Mouse (Mus musculus) stomach, embryonic 14.5 days (tissue): ENCODE results near the gene Cox5a. TPM values are rescaled to one million over a fixed set of nuclear protein-coding genes. Genes with fewer than 3 reads are reported as not detected.

ENCODE experiments used
- ATAC-seq: fragments of 200-750 bp; cut with Nextera tagmentation; 2 replicates; pipeline ENCODE4 v1.8.0; 2017; ENCODE audit warnings: low read depth, moderate TSS enrichment; ENCODE audit not compliant: insufficient number of reproducible peaks, insufficient read depth, low FRiP score
- H3K27ac ChIP-seq: fragments of 300-500 bp; sonication (generic); 2 replicates; pipeline ENCODE4 v1.5.1; 2014; ENCODE audit warnings: mild to moderate bottlenecking, low read length, moderate library complexity, mixed read lengths
- H3K27me3 ChIP-seq: fragments of 300-500 bp; sonication (generic); 2 replicates; pipeline ENCODE4 v1.6.1; 2014; ENCODE audit warnings: low read length, control low read depth, mixed read lengths; ENCODE audit not compliant: control insufficient read depth, insufficient read depth
- H3K36me3 ChIP-seq: fragments of 300-500 bp; sonication (generic); 2 replicates; pipeline ENCODE4 v1.6.1; 2014; ENCODE audit warnings: mild to moderate bottlenecking, control low read depth, low read length, moderate library complexity, mixed read lengths; ENCODE audit not compliant: control insufficient read depth, insufficient read depth
- H3K4me1 ChIP-seq: fragments of 300-500 bp; sonication (generic); 2 replicates; pipeline ENCODE4 v1.6.1; 2014; ENCODE audit warnings: low read length, control low read depth, mixed read lengths; ENCODE audit not compliant: control insufficient read depth, insufficient read depth
- H3K4me2 ChIP-seq: fragments of 300-500 bp; sonication (generic); replicated peaks from 2 replicates; pipeline ENCODE4 v1.6.1; 2014; ENCODE audit warnings: low read depth, low read length, control low read depth
- H3K4me3 ChIP-seq: fragments of 300-500 bp; sonication (generic); 2 replicates; pipeline ENCODE4 v1.5.1; 2014; ENCODE audit warnings: low read depth, low read length, control low read depth
- H3K9ac ChIP-seq: fragments of 300-500 bp; sonication (generic); replicated peaks from 2 replicates; pipeline ENCODE4 v1.6.1; 2014; ENCODE audit warnings: low read depth, mild to moderate bottlenecking, control low read depth, low read length, moderate library complexity, mixed read lengths
- H3K9me3 ChIP-seq: fragments of 300-500 bp; sonication (generic); 2 replicates; pipeline ENCODE4 v1.6.1; 2016; ENCODE audit warnings: low read depth, low read length, control low read depth; ENCODE audit not compliant: control insufficient read depth
- WGBS: fragments of 180-500 bp; shearing (Covaris S2); extraction: QIAGEN DNeasy Blood & Tissue Kit; methylation state at CpG from one replicate; pipeline ENCODE4 v1.1.7; 2014; 5-methylcytosine and 5-hydroxymethylcytosine counted together
- polyA plus RNA-seq: library from polyadenylated mRNA; unstranded; fragments of >200 nt; fragmentation: Nextera tagmentation; extraction: Ambion mirVana; gene quantifications from 2 replicates; pipeline ENCODE4 v1.2.1, GENCODE M21; 2014

The Cox5a gene
- polyA plus RNA-seq, 1 experiment from 2014 or later, result 525 TPM

- ATAC-seq, result no peak
- WGBS, result 86% methylated on average over 5 of the region's 5 CpGs
- Histone ChIP-seq H3K4me3 (no peak overlapping the region), H3K4me1 (peaks cover 9% of the 10 kb centered on the region; the same call in 1 of the 2 replicates), H3K27me3 (no peaks in the 10 kb centered on the region), H3K36me3 (peaks cover 37% of the 10 kb centered on the region), H3K4me2 (no peak overlapping the region), H3K9me3 (no peaks in the 10 kb centered on the region), H3K27ac (no peak overlapping the region), H3K9ac (no peak overlapping the region)
These were observed 15.3 kb downstream of the Cox5a start for GRCm38 (mm10) chr9:57536362-57536761.

- ATAC-seq, result peak; percentile 90
- H3K27me3 ChIP-seq, result no peaks in the 10 kb centered on the region
- peaks cover 31% of the 10 kb centered on the region for H3K36me3 ChIP-seq
- H3K9me3 ChIP-seq, result no peaks in the 10 kb centered on the region
- 2% methylated on average over 45 of the region's 45 CpGs for WGBS
- H3K4me2 ChIP-seq, result peak within 1 kb of the TSS; percentile 59
- H3K9ac ChIP-seq, result peak within 1 kb of the TSS; percentile 87
- peak within 1 kb of the TSS; percentile 91 for H3K4me3 ChIP-seq
- H3K27ac ChIP-seq, result peak within 1 kb of the TSS; percentile 81
- H3K4me1 ChIP-seq, result peaks cover 9% of the 10 kb centered on the region; the same call in 1 of the 2 replicates
These were observed 16.1 kb downstream of the Cox5a start, which contains the start of gene Fam219b for GRCm38 (mm10) chr9:57537044-57537727. Fam219b (plus strand) TSS chr9:57537528.

GRCm38 (mm10) chr9:57537728-57538181, 16.7 kb downstream of the Cox5a start:
- Histone ChIP-seq H3K9ac (peak overlapping the region; percentile 87), H3K4me3 (peak overlapping the region; percentile 91), H3K4me2 (peak overlapping the region; percentile 59), H3K9me3 (no peaks in the 10 kb centered on the region), H3K36me3 (peaks cover 36% of the 10 kb centered on the region), H3K27ac (peak overlapping the region; percentile 81), H3K4me1 (peaks cover 9% of the 10 kb centered on the region; the same call in 1 of the 2 replicates), H3K27me3 (no peaks in the 10 kb centered on the region)
- ATAC-seq, result peak; percentile 69
- 0% methylated on average over 24 of the region's 24 CpGs for WGBS

GRCm38 (mm10) chr9:57539550-57539949, 18.5 kb downstream of the Cox5a start:
- no peak for ATAC-seq
- Histone ChIP-seq H3K9me3 (no peaks in the 10 kb centered on the region), H3K27ac (no peak overlapping the region), H3K4me2 (no peak overlapping the region), H3K4me1 (peaks cover 9% of the 10 kb centered on the region; the same call in 1 of the 2 replicates), H3K36me3 (peaks cover 42% of the 10 kb centered on the region), H3K27me3 (no peaks in the 10 kb centered on the region), H3K4me3 (no peak overlapping the region), H3K9ac (no peak overlapping the region)
- 89% methylated on average over 2 of the region's 2 CpGs for WGBS

- ATAC-seq, result no peak
- Histone ChIP-seq H3K9me3 (no peaks in the 10 kb centered on the region), H3K4me3 (no peak overlapping the region), H3K27me3 (no peaks in the 10 kb centered on the region), H3K27ac (no peak overlapping the region), H3K9ac (no peak overlapping the region), H3K4me2 (no peak overlapping the region), H3K36me3 (peaks cover 43% of the 10 kb centered on the region), H3K4me1 (peaks cover 9% of the 10 kb centered on the region; the same call in 1 of the 2 replicates)
- 10% methylated on average over 1 of the region's 1 CpGs for WGBS
These were observed 20.2 kb downstream of the Cox5a start for GRCm38 (mm10) chr9:57541312-57541711.

GRCm38 (mm10) chr9:57543951-57544350, 22.9 kb downstream of the Cox5a start:
- Histone ChIP-seq H3K36me3 (peaks cover 59% of the 10 kb centered on the region), H3K27me3 (no peaks in the 10 kb centered on the region), H3K4me1 (0 out of 2 replicates have a peak, but pooled peaks cover 2% of the 10 kb centered on the region), H3K4me3 (no peak overlapping the region), H3K9me3 (no peaks in the 10 kb centered on the region), H3K27ac (no peak overlapping the region), H3K4me2 (no peak overlapping the region), H3K9ac (no peak overlapping the region)
- no peak for ATAC-seq
- 72% methylated on average over 3 of the region's 3 CpGs for WGBS

- 86% methylated on average over 5 of the region's 5 CpGs for WGBS
- Histone ChIP-seq H3K27me3 (no peaks in the 10 kb centered on the region), H3K36me3 (peaks cover 43% of the 10 kb centered on the region), H3K27ac (no peak overlapping the region), H3K4me3 (no peak overlapping the region), H3K9me3 (no peaks in the 10 kb centered on the region), H3K4me2 (no peak overlapping the region), H3K9ac (no peak overlapping the region), H3K4me1 (peaks cover 6% of the 10 kb centered on the region; the same call in 1 of the 2 replicates)
- ATAC-seq, result no peak
These were observed 26.2 kb downstream of the Cox5a start for GRCm38 (mm10) chr9:57547287-57547686.

GRCm38 (mm10) chr9:57547869-57548268, 26.8 kb downstream of the Cox5a start:
- Histone ChIP-seq H3K4me2 (no peak overlapping the region), H3K4me1 (peaks cover 6% of the 10 kb centered on the region; the same call in 1 of the 2 replicates), H3K27me3 (no peaks in the 10 kb centered on the region), H3K9me3 (no peaks in the 10 kb centered on the region), H3K4me3 (no peak overlapping the region), H3K27ac (no peak overlapping the region), H3K9ac (no peak overlapping the region), H3K36me3 (peaks cover 37% of the 10 kb centered on the region)
- 84% methylated on average over 11 of the region's 11 CpGs for WGBS
- no peak for ATAC-seq
